Mouse (Mus musculus) induced T-regulatory cell, adult 2 months (primary cell): ENCODE results near the gene Tnfrsf18.

Experiments
- DNase-seq: peaks from one replicate; pipeline ENCODE4 v3.0.0-alpha.2; 2012; ENCODE audit warnings: low read depth

The Tnfrsf18 gene

DNA sequence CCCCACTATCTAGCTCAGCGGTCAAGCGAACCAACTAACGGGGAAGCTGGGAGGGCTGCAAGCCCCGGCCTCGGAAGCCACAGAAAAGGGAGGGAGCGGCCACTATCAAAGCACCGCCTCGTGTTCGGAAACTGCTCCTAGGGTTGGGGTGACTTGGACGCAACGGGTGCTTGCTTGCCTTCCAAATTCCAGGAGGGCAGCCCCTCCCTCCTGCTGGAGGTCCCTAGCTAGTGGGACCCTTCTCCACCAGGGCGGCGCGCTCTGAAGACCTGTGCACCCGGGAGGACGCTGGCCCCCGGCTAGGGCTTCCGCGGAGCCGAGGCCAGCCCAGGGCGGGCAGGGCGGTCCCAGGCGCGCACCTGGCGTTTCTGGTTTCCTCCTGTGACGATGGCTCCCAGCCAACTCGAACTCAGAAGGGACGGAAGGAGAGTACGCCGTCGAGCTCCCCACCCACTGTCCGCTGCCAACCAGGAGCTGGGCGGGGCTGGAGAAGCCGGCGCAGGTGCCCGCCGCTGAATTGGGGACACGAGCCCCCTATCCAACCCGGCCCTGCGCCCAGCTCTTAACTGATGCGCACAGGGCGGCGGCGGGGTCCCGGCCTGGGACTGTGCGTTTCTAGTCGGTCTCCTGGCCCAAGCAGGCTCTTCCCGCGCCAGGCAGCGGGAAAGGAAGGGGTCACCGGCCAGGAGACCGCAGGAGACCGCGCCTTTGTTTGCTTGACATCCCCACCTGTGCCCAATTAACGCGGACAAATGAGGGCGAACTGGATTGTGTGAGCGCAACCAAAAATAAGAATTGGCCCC, 51.7 kb downstream of the Tnfrsf18 start:
- peak; percentile 83 for DNase-seq
